Mouse (Mus musculus) liver, embryonic 14.5 days (tissue): ENCODE results near the gene Mgarp.

Source experiments
- CTCF ChIP-seq: IDR thresholded peaks from 2 replicates; pipeline ENCODE4 v1.5.1; 2016; ENCODE audit warnings: antibody characterized with exemption, low read depth, control low read depth
- EP300 ChIP-seq: IDR thresholded peaks from 2 replicates; pipeline ENCODE4 v1.6.1; 2016; ENCODE audit warnings: antibody characterized with exemption, low read depth

- TF ChIP-seq EP300 (no peak), CTCF (no peak)
Observed at GRCm38 (mm10) chr3:51350806-51351205, 45.7 kb downstream of the Mgarp start.
